Mouse (Mus musculus) urinary bladder, postnatal 36 days (tissue): ENCODE results near the gene Aak1.
A peak's percentile ranks its signal among the peaks of the same experiment; 100 is the strongest.
"Not testable (repeated sequence)": the region's sequence is repeated elsewhere in the genome, so short reads cannot be mapped to it uniquely, and the experiment has no call there.

Experiments used
- DNase-seq, 2 experiments: peaks; one replicate each; pipeline ENCODE4 v3.0.0; 2022; ENCODE audit warnings: low spot score in 2 of 2, mixed read lengths in 1 of 2

The Aak1 gene

DNA sequence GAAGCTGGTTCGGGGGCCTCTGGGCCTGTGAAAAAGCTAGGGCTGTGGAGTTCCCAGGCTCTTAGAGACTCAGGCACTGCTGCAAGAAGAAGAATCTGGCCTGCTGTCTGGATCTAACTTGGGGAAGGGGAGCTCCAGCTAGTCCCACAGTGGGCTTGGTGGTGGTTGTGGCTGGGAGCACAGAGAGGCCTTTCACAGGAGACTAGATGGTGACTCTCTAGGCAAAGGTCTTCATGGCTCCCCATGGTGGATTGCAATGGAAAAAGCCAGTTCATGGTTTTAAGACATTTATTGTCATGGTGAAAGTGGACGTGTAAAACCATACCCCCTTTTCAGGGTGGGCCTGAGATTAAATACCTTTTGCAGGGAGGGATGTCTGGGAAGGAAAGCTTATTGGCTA, 10.2 kb upstream of the Aak1 start:
- DNase-seq, result no peak

DNA sequence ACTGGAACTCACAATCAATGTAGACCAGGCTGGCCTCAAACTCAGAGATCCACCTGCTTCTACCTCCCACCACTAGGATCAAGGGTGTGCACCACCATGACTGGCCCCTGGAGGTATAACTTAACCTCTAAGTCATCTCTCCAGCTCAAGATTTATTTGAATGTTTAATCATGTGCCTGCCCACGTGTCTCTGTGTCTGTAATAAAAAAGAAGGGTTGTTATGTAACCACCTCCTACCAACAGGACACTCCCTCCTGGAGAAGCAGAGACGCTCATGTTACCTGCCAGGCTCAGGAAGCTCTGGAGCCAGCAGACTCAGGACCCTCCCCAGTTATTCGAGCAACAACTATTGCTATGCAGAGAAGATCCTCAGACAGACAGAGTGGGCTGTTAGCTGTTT, 7.4 kb upstream of the Aak1 start:
- DNase-seq, result no peak

DNA sequence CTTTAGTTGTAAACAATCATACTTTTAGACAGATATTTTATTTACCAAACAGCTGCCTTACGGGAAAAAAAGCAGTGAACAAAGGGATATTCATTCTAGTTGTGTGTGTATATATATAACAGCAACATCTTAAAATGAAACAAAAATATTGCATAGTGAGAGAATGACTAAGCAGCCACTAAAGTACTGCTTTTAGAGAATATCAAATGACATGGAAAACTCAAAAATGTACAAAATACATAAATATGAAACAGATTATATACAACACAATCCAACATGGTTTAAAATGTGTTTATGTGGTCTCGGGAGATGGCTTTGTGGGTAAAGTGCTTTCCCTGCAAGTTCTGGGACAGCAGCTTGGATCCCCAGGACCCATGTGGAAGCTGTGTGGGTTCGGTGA, 5.7 kb upstream of the Aak1 start:
- no peak for DNase-seq

DNA sequence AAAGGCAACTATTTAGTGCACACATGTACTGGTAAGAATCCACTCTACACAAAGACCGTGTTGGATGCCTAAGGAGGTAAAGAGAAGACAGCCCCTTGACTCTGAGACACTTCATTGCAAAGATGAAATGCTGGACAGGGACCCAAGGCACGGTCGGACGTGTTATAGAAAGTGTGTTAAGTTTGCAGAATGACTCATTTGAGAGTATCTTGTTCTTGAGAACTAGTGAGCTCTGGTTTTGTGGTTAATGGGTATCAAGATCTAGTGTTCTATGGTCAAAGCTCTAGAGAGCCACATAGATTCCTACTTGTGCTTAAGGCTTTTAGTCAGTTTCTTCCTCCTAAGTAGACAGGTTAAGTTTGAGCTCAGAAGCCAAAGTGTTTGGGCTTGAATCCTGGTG, 2.9 kb upstream of the Aak1 start:
- DNase-seq, result no peak

DNA sequence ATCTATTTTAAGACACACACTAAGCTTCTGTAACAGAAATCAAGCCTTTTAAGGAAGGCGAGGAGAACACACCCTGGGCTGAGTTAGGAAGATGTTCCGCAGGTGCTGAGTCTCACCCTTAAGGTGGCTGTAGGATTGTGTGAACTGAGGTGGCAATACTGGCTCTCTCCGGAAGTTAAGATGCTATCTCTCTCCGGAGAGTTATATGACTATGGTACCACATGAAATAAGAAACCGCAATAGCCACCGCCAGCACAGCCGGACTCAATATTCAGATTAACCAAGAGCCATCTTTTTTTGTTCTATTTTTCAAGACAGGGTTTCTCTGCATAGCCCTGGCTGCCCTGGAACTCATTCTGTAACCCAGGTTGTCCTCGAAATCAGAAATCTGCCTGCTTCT, 1.5 kb upstream of the Aak1 start:
- DNase-seq, result no peak

- no peak for DNase-seq
Measured at GRCm38 (mm10) chr6:86848580-86848914, 770 bp upstream of the Aak1 start.

DNA sequence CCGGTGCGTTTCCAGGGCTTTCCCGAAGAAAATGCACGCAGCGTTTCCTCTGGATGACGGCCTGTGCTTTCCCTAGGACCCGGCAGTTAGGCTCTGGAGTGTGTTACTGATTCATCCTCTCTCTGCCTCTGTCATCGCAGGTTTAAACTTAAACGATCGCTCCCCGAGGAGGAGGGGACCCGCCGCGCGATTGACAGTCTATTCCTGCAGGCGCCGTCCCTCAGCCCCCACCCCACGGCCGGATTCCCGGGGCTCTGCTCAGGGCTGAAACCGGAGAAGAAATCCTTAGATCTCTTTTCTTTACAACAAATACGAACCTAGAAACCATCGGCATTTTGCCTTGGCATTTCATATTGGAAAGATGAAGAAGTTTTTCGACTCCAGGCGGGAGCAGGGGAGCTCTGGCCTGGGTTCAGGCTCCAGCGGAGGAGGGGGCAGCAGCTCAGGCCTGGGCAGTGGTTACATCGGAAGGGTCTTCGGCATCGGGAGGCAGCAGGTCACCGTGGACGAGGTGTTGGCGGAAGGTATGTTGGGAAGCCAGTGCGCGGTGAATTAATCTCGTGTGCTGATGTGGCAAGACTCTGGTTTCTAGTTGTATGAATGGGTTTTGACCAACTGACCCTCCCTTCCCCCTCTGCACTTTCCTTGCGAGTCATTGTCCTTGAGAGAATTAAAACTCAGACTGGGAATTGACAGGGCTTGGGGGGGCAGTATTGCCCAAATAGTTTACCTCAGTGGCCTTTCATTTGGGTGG, 552 bp downstream of the Aak1 start:
- no peak for DNase-seq

DNA sequence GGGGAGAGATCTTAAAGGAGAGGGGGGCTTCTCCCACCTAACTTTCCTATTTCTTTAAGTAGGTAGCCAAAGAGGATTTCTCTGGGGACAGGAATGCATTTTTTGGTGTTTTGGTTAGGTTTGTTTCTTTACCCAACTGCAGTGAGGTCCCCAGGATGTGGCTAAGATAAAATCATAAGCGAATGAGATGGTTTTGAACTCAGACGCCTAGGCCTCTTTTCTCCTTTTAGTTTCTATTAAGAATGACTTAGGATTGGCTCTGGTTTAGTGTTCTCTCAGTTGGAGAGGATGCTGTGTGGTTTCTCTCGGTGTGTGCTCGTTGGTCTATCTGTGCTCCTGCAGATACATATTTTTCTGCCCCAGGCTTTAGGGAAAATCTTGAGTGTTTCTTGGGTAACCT, 1.3 kb downstream of the Aak1 start:
- no peak for DNase-seq

DNA sequence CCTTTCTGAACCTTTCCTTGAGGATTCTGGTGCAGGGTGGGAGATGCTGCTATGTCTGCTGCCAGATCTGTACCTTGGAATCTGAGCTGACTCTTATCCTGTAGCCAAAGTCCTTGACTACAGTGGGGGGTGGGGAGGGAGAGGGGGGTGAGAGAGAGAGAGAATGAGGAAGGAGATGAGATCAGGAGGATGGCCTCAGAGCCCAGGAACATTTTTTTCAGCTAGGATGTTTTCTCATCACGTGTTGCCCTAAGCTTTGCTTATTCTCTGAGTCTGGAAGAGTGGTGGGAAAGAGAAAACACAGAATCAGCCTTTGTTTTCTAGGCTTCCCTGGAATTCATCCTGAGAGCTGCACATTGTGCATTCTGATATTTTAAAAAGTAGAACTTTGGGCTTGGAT, 2.2 kb downstream of the Aak1 start:
- DNase-seq, result no peak

- no peak for DNase-seq
Measured at GRCm38 (mm10) chr6:86853928-86854327, 4.6 kb downstream of the Aak1 start.

GRCm38 (mm10) chr6:86854941-86855340, 5.6 kb downstream of the Aak1 start:
- no peak for DNase-seq

- DNase-seq, result no peak
Measured at GRCm38 (mm10) chr6:86858606-86859005, 9.3 kb downstream of the Aak1 start.

- DNase-seq, result no peak
Measured at GRCm38 (mm10) chr6:86860732-86861463, 11.6 kb downstream of the Aak1 start.

DNA sequence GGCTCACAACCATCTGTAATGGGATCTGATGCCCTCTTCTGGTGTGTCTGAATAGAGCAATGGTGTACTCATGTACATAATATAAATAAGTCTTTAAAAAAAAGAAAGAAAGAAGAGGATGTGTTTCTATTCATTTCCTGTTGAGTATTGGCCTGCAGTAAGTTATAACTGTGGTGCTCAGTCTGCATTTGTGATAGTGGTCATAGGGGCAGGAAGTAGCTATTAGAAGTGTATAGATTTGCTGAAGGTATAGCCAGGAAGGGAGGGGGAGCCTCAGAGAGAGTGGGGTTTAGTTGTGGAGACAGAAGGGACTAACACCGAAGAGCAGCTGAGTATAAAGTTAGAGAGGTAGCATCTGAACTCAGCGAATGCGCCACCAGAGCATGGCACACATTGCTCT, 15.0 kb downstream of the Aak1 start:
- DNase-seq, result no peak

DNA sequence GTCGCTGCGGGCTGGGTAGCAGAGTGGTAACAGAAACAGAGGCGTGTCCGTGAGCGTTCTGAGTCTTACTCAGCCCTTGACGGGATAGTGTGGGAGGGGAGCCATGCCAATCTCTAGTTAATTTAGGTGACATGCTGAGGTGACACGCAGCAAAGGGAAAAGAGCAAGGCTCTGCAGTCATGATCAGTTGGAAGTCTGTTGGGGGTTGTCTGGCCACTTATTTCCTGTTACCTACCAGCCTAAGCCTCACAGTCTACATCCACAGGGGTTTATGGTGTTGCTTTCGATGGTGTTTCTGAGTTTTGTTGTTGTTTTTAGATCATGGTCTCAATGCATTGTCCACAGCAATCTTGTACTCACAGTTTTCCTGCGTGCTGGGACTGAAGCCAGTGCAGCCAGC, 21.0 kb downstream of the Aak1 start:
- no peak for DNase-seq

GRCm38 (mm10) chr6:86871783-86872182, 22.5 kb downstream of the Aak1 start:
- DNase-seq, result no peak

DNA sequence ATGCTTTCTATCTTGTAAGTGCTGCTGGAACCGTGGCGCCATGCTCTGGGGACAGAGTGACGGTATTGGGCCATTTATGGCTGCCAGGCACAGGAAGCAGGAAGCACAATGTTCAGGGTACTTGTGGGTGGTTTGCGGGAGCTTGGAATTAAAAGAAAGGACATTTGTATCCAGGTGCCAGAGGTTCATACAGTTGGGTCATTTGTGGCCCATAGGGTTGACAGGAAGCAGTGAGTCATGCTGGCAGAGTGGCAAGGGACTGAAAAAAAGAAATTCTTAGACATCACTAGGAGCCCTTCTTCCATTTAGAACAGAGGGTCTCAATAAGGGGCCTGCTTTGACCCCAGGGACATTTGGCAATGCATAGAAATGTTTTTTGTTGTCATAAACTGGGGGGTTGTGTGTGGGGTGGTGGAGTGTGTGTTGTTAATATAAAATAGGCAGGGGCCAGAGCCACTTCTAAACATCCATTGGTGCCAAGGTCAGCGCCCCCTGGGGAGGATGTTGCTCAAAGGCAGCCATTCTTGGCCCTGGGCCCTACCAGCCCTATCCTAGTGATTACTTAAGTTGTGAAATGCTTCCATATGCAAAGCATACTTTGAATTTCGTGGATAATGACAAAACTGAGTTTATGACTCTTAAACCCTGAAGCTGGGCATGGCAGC, 25.5 kb downstream of the Aak1 start:
- peak in 1 of 2 experiments; percentile 65 for DNase-seq

DNA sequence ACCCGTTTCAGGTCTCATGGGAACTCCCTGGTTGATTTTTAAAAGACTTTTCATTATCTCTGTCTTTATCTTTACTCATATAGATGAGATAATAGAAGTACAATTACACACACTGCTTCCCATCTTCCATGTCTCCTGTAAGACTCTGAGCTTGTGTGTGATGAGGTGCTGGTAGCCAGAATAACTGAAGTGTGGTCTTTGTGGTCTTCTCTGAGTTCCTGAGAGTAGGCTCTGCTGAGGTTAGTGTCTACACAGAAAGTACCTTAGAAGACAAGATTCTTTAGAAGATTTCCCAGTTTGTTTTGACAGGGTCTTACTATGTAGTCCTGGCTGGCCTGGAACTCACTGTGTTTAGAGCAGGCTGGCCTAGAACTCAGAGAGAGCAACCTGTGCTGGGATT, 27.1 kb downstream of the Aak1 start:
- no peak for DNase-seq

GRCm38 (mm10) chr6:86878656-86879055, 29.3 kb downstream of the Aak1 start:
- DNase-seq, result not testable (repeated sequence)

- DNase-seq, result no peak
Measured at GRCm38 (mm10) chr6:86879314-86879713, 30.0 kb downstream of the Aak1 start.

GRCm38 (mm10) chr6:86884230-86884629, 34.9 kb downstream of the Aak1 start:
- no peak for DNase-seq

DNA sequence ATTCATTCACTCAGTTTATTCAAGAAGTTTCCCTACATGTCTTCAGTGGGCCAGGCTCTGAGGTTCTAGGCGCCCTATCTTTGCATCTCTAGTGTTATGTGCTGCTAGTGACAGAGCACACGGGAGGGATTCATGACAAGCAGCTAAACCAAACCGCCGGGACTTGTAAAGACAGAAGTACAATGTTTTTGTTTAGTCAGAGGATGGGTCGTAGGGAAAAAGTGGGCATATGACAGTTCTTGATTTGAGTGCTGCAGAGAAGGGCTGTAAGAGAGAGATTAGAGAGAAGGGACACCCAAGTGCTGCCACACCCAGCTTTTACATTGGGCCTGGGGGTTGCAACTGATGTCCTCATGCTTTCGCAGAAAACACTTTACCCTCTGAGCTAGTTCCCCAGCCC, 35.4 kb downstream of the Aak1 start:
- no peak for DNase-seq
